Mouse (Mus musculus): ENCODE measurements around the gene Duox2.

Duox2 gene

GRCm38 (mm10) chr2:122301921-122302573, 3.8 kb upstream of the Duox2 start:
- no peak for DNase-seq (ENCODE audit: low spot score in 2 of 2)

- DNase-seq (ENCODE audit: low spot score in 2 of 2), result no peak
These were observed 3.1 kb upstream of the Duox2 start for GRCm38 (mm10) chr2:122301081-122301920.

GRCm38 (mm10) chr2:122300656-122301020, 2.4 kb upstream of the Duox2 start:
- no peak for DNase-seq (ENCODE audit: low spot score in 2 of 2)

GRCm38 (mm10) chr2:122299911-122300655, 1.8 kb upstream of the Duox2 start:
- no peak for DNase-seq (ENCODE audit: low spot score in 2 of 2)

GRCm38 (mm10) chr2:122298596-122299490, 594 bp upstream of the Duox2 start, which contains the start of gene Duoxa2:
TSS of gene Duoxa2 (plus strand) at chr2:122298900.
- DNase-seq (ENCODE audit: low spot score in 2 of 2), result no peak

GRCm38 (mm10) chr2:122297271-122298095, 766 bp downstream of the Duox2 start:
- DNase-seq (ENCODE audit: low spot score in 2 of 2), result no peak

- DNase-seq (ENCODE audit: low spot score in 2 of 2), result no peak
These were observed 3.3 kb downstream of the Duox2 start for GRCm38 (mm10) chr2:122294916-122295315.

- DNase-seq (ENCODE audit: low spot score in 2 of 2), result peak; percentile 16 to 64
These were observed 12.1 kb downstream of the Duox2 start for GRCm38 (mm10) chr2:122286137-122286536.

- no peak for DNase-seq (ENCODE audit: low spot score in 2 of 2)
These were observed 14.2 kb downstream of the Duox2 start for GRCm38 (mm10) chr2:122284091-122284490.

GRCm38 (mm10) chr2:122278769-122279168, 19.5 kb downstream of the Duox2 start:
- no peak for DNase-seq (ENCODE audit: low spot score in 2 of 2)

- no peak for DNase-seq (ENCODE audit: low spot score in 2 of 2)
These were observed 31.6 kb downstream of the Duox2 start for GRCm38 (mm10) chr2:122266407-122267193.

GRCm38 (mm10) chr2:122264690-122265089, 33.6 kb downstream of the Duox2 start:
- DNase-seq (ENCODE audit: low spot score in 2 of 2), result no peak

GRCm38 (mm10) chr2:122260729-122261128, 37.5 kb downstream of the Duox2 start:
- DNase-seq (ENCODE audit: low spot score in 2 of 2), result no peak

GRCm38 (mm10) chr2:122255997-122256396, 42.3 kb downstream of the Duox2 start:
- no peak for DNase-seq (ENCODE audit: low spot score in 2 of 2)

GRCm38 (mm10) chr2:122247786-122248185, 50.5 kb downstream of the Duox2 start:
- no peak for DNase-seq (ENCODE audit: low spot score in 2 of 2)

GRCm38 (mm10) chr2:122243671-122244131, 54.5 kb downstream of the Duox2 start:
- peak; percentile 49 to 83 for DNase-seq (ENCODE audit: low spot score in 2 of 2)

GRCm38 (mm10) chr2:122241935-122242334, 56.3 kb downstream of the Duox2 start:
- no peak for DNase-seq (ENCODE audit: low spot score in 2 of 2)

GRCm38 (mm10) chr2:122241226-122241625, 57.0 kb downstream of the Duox2 start:
- no peak for DNase-seq (ENCODE audit: low spot score in 2 of 2)

GRCm38 (mm10) chr2:122240735-122241134, 57.5 kb downstream of the Duox2 start:
- no peak for DNase-seq (ENCODE audit: low spot score in 2 of 2)
